Mouse (Mus musculus): ENCODE measurements around the gene S100a3. TPM values are rescaled to one million over a fixed set of nuclear protein-coding genes. Genes with fewer than 3 reads are reported as not detected.

Gene S100a3
- polyA plus RNA-seq, 1 experiment from 2014 or later, result 1.2 TPM

- TF ChIP-seq EP300 (optimal IDR thresholded peaks at IDR 0.05) (no peak), CTCF (IDR thresholded peaks at IDR 0.05; ENCODE audit: low read depth) (no peak)
- WGBS, result 89% methylated on average over 2 of the region's 2 CpGs
- no peak overlapping the region for H3K27ac ChIP-seq (replicated peaks)
- no peaks in the 10 kb centered on the region for H3K27me3 ChIP-seq (ENCODE audit: control insufficient read depth, insufficient read depth, low read length)
- no peaks in the 10 kb centered on the region for H3K4me1 ChIP-seq (replicated peaks; ENCODE audit: control insufficient read depth, insufficient read depth)
- ATAC-seq (ENCODE audit: low FRiP score, low TSS enrichment), result no peak
- H3K4me3 ChIP-seq (ENCODE audit: low read depth, low read length), result no peak overlapping the region
- DNase-seq (ENCODE audit: low spot score), result no peak
- H3K9me3 ChIP-seq (ENCODE audit: control insufficient read depth, low read length), result no peaks in the 10 kb centered on the region
- H3K9ac ChIP-seq (ENCODE audit: low read length), result no peak overlapping the region
- H3K36me3 ChIP-seq (ENCODE audit: control insufficient read depth, insufficient read depth, low read length), result no peaks in the 10 kb centered on the region
- no peak overlapping the region for H3K4me2 ChIP-seq (replicated peaks; ENCODE audit: low read depth)
Measured at GRCm38 (mm10) chr3:90649832-90650231, 89.5 kb downstream of the S100a3 start.

Other genes starting within 250 kb of the S100a3 start
- 4.7 and 5.3 TPM in 2 replicates for gene Slc27a3, start 170.6 kb upstream of the S100a3 start, polyA plus RNA-seq (2015; fragmentation: Nextera tagmentation; extraction: Ambion mirVana)
- gene Ints3, start 127.0 kb upstream of the S100a3 start, polyA plus RNA-seq (2015; fragmentation: Nextera tagmentation; extraction: Ambion mirVana), result 9.2 and 9.7 TPM in 2 replicates
- gene Npr1, start 94.7 kb upstream of the S100a3 start, polyA plus RNA-seq (2015; fragmentation: Nextera tagmentation; extraction: Ambion mirVana), result 3.0 and 3.6 TPM in 2 replicates
- gene Ilf2, start 84.5 kb upstream of the S100a3 start, polyA plus RNA-seq (2015; fragmentation: Nextera tagmentation; extraction: Ambion mirVana), result 55.9 and 57.6 TPM in 2 replicates
- 63.4 and 68.2 TPM in 2 replicates for gene Snapin, start 69.5 kb upstream of the S100a3 start, polyA plus RNA-seq (2015; fragmentation: Nextera tagmentation; extraction: Ambion mirVana)
- gene Chtop, start 51.1 kb upstream of the S100a3 start, polyA plus RNA-seq (2015; fragmentation: Nextera tagmentation; extraction: Ambion mirVana), result 72.2 and 74.2 TPM in 2 replicates
- 386 TPM in 2 replicates for gene S100a1, start 46.2 kb upstream of the S100a3 start, polyA plus RNA-seq (2015; fragmentation: Nextera tagmentation; extraction: Ambion mirVana)
- gene S100a13, start 46.1 kb upstream of the S100a3 start, polyA plus RNA-seq (2015; fragmentation: Nextera tagmentation; extraction: Ambion mirVana), result 66.7 and 73.6 TPM in 2 replicates
- 271 and 299 TPM in 2 replicates for gene S100a14, start 33.7 kb upstream of the S100a3 start, polyA plus RNA-seq (2015; fragmentation: Nextera tagmentation; extraction: Ambion mirVana)
- gene S100a16, start 23.3 kb upstream of the S100a3 start, polyA plus RNA-seq (2015; fragmentation: Nextera tagmentation; extraction: Ambion mirVana), result 559 and 590 TPM in 2 replicates
- 0.65 and 1.2 TPM in 2 replicates for gene S100a2, start 29.7 kb downstream of the S100a3 start, polyA plus RNA-seq (2015; fragmentation: Nextera tagmentation; extraction: Ambion mirVana)
- not detected in 2 replicates for gene Gm42674, start 41.3 kb downstream of the S100a3 start, polyA plus RNA-seq (2015; fragmentation: Nextera tagmentation; extraction: Ambion mirVana)
- 12.1 and 17.4 TPM in 2 replicates for gene S100a4, start 43.2 kb downstream of the S100a3 start, polyA plus RNA-seq (2015; fragmentation: Nextera tagmentation; extraction: Ambion mirVana)
- gene S100a5, start 47.9 kb downstream of the S100a3 start, polyA plus RNA-seq (2015; fragmentation: Nextera tagmentation; extraction: Ambion mirVana), result 9.6 and 10.5 TPM in 2 replicates
- gene S100a6, start 52.3 kb downstream of the S100a3 start, polyA plus RNA-seq (2015; fragmentation: Nextera tagmentation; extraction: Ambion mirVana), result 3,650 and 3,685 TPM in 2 replicates
- 24.5 and 27.3 TPM in 2 replicates for gene S100a7a, start 93.4 kb downstream of the S100a3 start, polyA plus RNA-seq (2015; fragmentation: Nextera tagmentation; extraction: Ambion mirVana)
- 14.4 and 18.3 TPM in 2 replicates for gene S100a8, start 108.4 kb downstream of the S100a3 start, polyA plus RNA-seq (2015; fragmentation: Nextera tagmentation; extraction: Ambion mirVana)
- 56.6 and 65.4 TPM in 2 replicates for gene S100a9, start 135.1 kb downstream of the S100a3 start, polyA plus RNA-seq (2015; fragmentation: Nextera tagmentation; extraction: Ambion mirVana)
- 0.33 and 0.50 TPM in 2 replicates for gene Pglyrp4, start 166.3 kb downstream of the S100a3 start, polyA plus RNA-seq (2015; fragmentation: Nextera tagmentation; extraction: Ambion mirVana)
- not detected in 2 replicates for gene Gm5849, start 217.3 kb downstream of the S100a3 start, polyA plus RNA-seq (2015; fragmentation: Nextera tagmentation; extraction: Ambion mirVana)